Mouse (Mus musculus): ENCODE data around the gene Col5a1.

Col5a1 gene

GRCm38 (mm10) chr2:28005187-28005586 lies 119.0 kb downstream of the Col5a1 start:
- TF ChIP-seq GATA4 (IDR thresholded peaks at IDR 0.05; ENCODE audit: insufficient replicate concordance, low read length), result no peak

GRCm38 (mm10) chr2:28008261-28008660 lies 122.0 kb downstream of the Col5a1 start:
- no peak for TF ChIP-seq GATA4 (IDR thresholded peaks at IDR 0.05; ENCODE audit: insufficient replicate concordance, low read length)

- TF ChIP-seq GATA4 (IDR thresholded peaks at IDR 0.05; ENCODE audit: insufficient replicate concordance, low read length), result no peak
These were observed 126.1 kb downstream of the Col5a1 start for GRCm38 (mm10) chr2:28012367-28012766.

GRCm38 (mm10) chr2:28014778-28015177 lies 128.6 kb downstream of the Col5a1 start:
- TF ChIP-seq GATA4 (IDR thresholded peaks at IDR 0.05; ENCODE audit: insufficient replicate concordance, low read length), result no peak

- TF ChIP-seq GATA4 (IDR thresholded peaks at IDR 0.05; ENCODE audit: insufficient replicate concordance, low read length), result no peak
These were observed 138.2 kb downstream of the Col5a1 start for GRCm38 (mm10) chr2:28024416-28024815.

- TF ChIP-seq GATA4 (IDR thresholded peaks at IDR 0.05; ENCODE audit: insufficient replicate concordance, low read length), result no peak
These were observed 139.6 kb downstream of the Col5a1 start for GRCm38 (mm10) chr2:28025776-28026175.

- no peak for TF ChIP-seq GATA4 (IDR thresholded peaks at IDR 0.05; ENCODE audit: insufficient replicate concordance, low read length)
These were observed 145.6 kb downstream of the Col5a1 start for GRCm38 (mm10) chr2:28031860-28032259.

GRCm38 (mm10) chr2:28032469-28032868 lies 146.2 kb downstream of the Col5a1 start:
- TF ChIP-seq GATA4 (IDR thresholded peaks at IDR 0.05; ENCODE audit: insufficient replicate concordance, low read length), result no peak

- TF ChIP-seq GATA4 (IDR thresholded peaks at IDR 0.05; ENCODE audit: insufficient replicate concordance, low read length), result no peak
These were observed 147.9 kb downstream of the Col5a1 start for GRCm38 (mm10) chr2:28034011-28034710.

- TF ChIP-seq GATA4 (IDR thresholded peaks at IDR 0.05; ENCODE audit: insufficient replicate concordance, low read length), result no peak
These were observed 150.6 kb downstream of the Col5a1 start for GRCm38 (mm10) chr2:28036788-28037187.

GRCm38 (mm10) chr2:28037505-28038390 lies 151.5 kb downstream of the Col5a1 start:
- no peak for TF ChIP-seq GATA4 (IDR thresholded peaks at IDR 0.05; ENCODE audit: insufficient replicate concordance, low read length)

- no peak for TF ChIP-seq GATA4 (IDR thresholded peaks at IDR 0.05; ENCODE audit: insufficient replicate concordance, low read length)
These were observed 152.3 kb downstream of the Col5a1 start for GRCm38 (mm10) chr2:28038391-28039096.

- no peak for TF ChIP-seq GATA4 (IDR thresholded peaks at IDR 0.05; ENCODE audit: insufficient replicate concordance, low read length)
These were observed 153.6 kb downstream of the Col5a1 start for GRCm38 (mm10) chr2:28039647-28040325.

- no peak for TF ChIP-seq GATA4 (IDR thresholded peaks at IDR 0.05; ENCODE audit: insufficient replicate concordance, low read length)
These were observed 154.2 kb downstream of the Col5a1 start for GRCm38 (mm10) chr2:28040466-28040865.

Measured in liver, adult (tissue).